Mouse (Mus musculus) MEL (cell line): ENCODE measurements at regions not wholly inside any gene's neighbourhood (a gene's known extent, or its start where the extent isn't known, plus 50 kb on each side); places are given as distances from the start of the nearest gene placed in this dataset.

Experiments used
- CHD2 ChIP-seq: IDR thresholded peaks from 2 replicates; pipeline ENCODE4 v1.6.1; 2011; ENCODE audit warnings: low read length, improper control_type of control experiment
- CTCF ChIP-seq, 3 experiments: IDR thresholded peaks in 2 of 3; conservative IDR thresholded peaks in 1 of 3; 2 replicates each; pipeline ENCODE4 v1.5.1; 2011 to 2012; ENCODE audit warnings: low read length in 3 of 3, low read depth in 2 of 3, mild to moderate bottlenecking in 2 of 3, improper control_type of control experiment in 1 of 3, inconsistent platforms in 1 of 3, mixed read lengths in 1 of 3, moderate library complexity in 1 of 3; ENCODE audit not compliant: control insufficient read depth in 1 of 3, insufficient read depth in 1 of 3, poor library complexity in 1 of 3, severe bottlenecking in 1 of 3
- ELF1 ChIP-seq: IDR thresholded peaks from 2 replicates; pipeline ENCODE4 v1.6.1; 2014; ENCODE audit warnings: low read depth, mild to moderate bottlenecking, inconsistent platforms, low read length, improper control_type of control experiment, moderate library complexity
- EP300 ChIP-seq, 2 experiments: IDR thresholded peaks; 2 replicates each; pipeline ENCODE4 v1.6.1; 2011; ENCODE audit warnings: improper control_type of control experiment in 2 of 2, low read length in 2 of 2, low read depth in 1 of 2, mild to moderate bottlenecking in 1 of 2
- MAX ChIP-seq: IDR thresholded peaks from 2 replicates; pipeline ENCODE4 v1.6.1; 2011; ENCODE audit warnings: low read length, improper control_type of control experiment
- MYB ChIP-seq: IDR thresholded peaks from 2 replicates; pipeline ENCODE4 v1.6.1; 2011; ENCODE audit warnings: mild to moderate bottlenecking, low read depth, low read length, improper control_type of control experiment
- POLR2A ChIP-seq, 2 experiments: IDR thresholded peaks; 2 replicates each; pipeline ENCODE4 v1.6.1; 2011 to 2012; ENCODE audit warnings: low read length in 2 of 2, mild to moderate bottlenecking in 2 of 2, control low read depth in 1 of 2, improper control_type of control experiment in 1 of 2, low read depth in 1 of 2, moderate library complexity in 1 of 2; ENCODE audit not compliant: control insufficient read depth in 1 of 2, insufficient read depth in 1 of 2, poor library complexity in 1 of 2
- POLR2AphosphoS2 ChIP-seq: IDR thresholded peaks from 2 replicates; pipeline ENCODE4 v1.6.1; 2011; ENCODE audit warnings: low read length, improper control_type of control experiment
- TBP ChIP-seq: IDR thresholded peaks from 2 replicates; pipeline ENCODE4 v1.8.0; 2011; ENCODE audit warnings: low read depth, low read length, improper control_type of control experiment

DNA sequence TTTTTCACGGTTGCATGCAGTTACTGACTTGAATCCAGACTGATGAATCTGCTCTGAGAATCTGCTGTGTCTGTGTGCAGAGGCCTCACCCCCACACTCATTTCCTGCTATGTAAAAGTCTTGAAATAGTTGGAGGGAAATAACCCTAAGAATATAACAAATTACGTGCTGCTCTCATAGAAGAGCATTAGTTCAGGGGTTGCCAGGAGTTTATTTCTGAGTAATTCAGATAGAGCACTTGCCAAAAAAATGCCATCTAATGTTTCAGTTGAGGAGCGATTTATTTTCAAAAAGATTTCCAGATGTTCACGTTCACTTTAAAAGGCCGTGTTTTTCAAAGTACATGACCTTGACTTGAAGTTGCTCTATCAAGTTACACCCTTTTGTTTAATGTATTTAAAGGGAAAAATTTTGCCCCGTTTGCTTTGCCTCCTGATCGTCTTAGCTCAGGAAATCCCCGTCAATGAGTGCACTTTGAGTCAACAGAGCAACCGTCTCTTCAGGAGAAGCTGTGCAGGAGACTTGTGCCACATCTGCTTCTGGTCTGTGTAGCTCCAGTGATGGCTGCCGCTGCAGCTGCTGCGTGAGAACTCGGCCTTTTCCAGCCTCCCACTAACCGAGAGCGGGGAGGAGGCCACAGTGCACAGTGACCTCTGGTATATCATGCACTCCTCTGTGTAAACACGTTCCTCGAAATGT lies 50.9 kb upstream of the Sec61g start:
- TF ChIP-seq MAX (no peak), EP300 (IDR thresholded peaks at IDR 0.05; ENCODE audit: low read depth in 1 of 2, low read length in 2 of 2) (no peak), TBP (no peak), ELF1 (no peak), POLR2AphosphoS2 (no peak), POLR2A (IDR thresholded peaks at IDR 0.05; ENCODE audit: control insufficient read depth in 1 of 2, insufficient read depth in 1 of 2, low read depth in 1 of 2, low read length in 2 of 2, poor library complexity in 1 of 2) (no peak), MYB (no peak), CTCF (IDR thresholded peaks at IDR 0.05 in 2 of 3, conservative IDR thresholded peaks at IDR 0.05 in 1 of 3; ENCODE audit: control insufficient read depth in 1 of 3, insufficient read depth in 1 of 3, low read depth in 2 of 3, low read length in 3 of 3, poor library complexity in 1 of 3, severe bottlenecking in 1 of 3) (no peak), CHD2 (no peak)
